Mouse (Mus musculus): ENCODE results near the gene Capza2.
A peak's percentile ranks its signal among the peaks of the same experiment; 100 is the strongest.
"Not testable (repeated sequence)": the region's sequence is repeated elsewhere in the genome, so short reads cannot be mapped to it uniquely, and the experiment has no call there.

The Capza2 gene

DNA sequence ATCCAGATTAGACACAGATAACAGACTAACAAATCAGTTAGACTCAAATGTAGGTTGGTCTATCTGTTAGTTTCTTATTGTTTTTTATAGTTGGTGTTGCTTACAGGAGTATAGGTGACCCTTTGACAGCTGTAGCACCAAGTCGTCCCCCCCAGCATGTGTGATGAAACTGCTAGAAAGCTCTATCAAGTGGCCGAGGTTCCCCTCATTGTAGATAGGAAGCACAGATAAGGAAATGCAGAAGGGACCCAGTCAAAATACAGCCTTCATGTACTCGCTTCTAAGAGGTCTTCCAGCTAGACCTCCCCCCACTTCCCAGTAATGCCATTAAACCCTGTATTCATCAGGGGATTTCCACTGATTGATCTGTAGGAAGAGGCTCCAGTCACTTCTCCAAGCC, 6.7 kb downstream of the Capza2 start:
- DNase-seq: no peak

DNA sequence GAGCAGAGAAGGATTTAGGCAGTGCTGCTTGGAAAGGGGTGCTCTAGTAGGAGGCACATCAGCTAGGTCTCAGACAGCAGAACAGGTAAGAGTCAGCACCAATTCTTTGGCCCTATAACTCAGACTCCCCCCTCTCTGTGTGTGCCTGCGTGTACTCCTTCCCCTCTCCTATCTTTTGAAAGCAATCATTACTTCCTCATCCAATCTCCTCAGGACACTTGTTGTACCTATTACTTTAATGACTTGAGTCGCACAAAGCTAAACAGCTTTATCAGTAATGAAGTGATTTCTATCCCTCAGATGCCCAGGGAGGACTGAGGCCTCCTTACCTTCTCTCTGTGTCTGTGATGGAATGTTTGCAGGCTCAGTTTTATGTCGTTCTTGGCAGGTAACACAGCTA, 10.1 kb downstream of the Capza2 start:
- no peak for DNase-seq

DNA sequence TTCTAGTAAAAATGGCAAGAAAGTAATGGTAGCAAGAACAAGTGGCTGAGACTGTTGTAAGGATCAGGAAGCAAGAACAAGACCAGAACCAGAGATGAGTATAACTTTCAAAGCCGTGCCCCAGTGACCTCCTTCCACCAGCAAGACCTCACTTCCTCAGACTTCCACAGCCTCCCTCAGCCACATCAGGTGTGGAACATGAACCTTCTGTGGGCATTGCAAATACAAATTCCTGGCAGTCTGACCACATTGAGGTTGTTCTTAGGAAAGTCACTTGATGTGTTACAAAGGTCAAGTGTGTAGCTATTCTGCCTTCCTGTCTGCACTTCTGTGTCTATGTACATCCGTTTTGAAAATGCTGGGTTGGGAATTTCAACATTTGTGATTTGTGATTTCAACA, 16.1 kb downstream of the Capza2 start:
- no peak for DNase-seq

DNA sequence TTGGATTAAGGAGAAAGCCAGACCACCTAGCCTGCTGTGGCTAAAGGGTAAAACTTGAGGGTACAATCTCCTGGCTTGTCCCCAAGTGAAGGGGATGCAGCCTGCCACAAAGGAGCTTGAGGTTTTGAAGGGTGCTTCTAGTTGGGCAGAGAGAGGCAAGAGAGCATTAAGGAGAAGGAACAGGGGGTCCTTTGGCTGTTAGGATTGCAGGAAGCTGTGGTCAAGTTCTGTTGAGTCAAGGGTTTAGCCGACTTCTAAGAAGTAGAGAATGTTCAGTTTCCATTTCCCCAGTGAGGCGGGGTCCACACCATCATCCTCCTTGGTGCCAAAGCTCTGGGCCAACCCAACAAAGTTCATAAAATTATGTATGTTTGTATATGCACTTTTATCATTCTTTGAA, 19.0 kb downstream of the Capza2 start:
- no peak for DNase-seq

- DNase-seq: no peak
These were observed 21.3 kb downstream of the Capza2 start for GRCm38 (mm10) chr6:17657308-17657707.

GRCm38 (mm10) chr6:17665348-17665747, 29.3 kb downstream of the Capza2 start:
- DNase-seq: no peak

- no peak for DNase-seq
These were observed 30.0 kb downstream of the Capza2 start for GRCm38 (mm10) chr6:17666024-17666423.

DNA sequence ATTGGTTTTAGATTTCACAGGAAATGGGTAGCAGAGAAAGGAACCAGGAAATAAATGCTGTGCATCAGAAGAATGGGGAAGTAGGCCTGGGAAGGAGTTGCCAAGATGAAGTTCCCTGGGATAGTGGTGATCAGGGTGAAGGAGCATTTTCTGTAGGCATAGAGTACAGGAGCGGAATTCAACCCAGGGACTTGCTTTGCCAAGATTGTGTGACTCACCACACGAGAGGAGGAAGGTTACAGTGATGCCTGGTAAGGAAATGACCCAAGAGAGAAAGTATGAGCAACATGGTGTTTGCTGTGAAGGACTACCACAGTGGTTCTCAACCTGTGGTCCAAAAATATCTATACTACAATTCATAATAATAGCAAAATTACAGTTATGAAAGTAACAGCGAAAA, 31.8 kb downstream of the Capza2 start:
- DNase-seq: no peak

DNA sequence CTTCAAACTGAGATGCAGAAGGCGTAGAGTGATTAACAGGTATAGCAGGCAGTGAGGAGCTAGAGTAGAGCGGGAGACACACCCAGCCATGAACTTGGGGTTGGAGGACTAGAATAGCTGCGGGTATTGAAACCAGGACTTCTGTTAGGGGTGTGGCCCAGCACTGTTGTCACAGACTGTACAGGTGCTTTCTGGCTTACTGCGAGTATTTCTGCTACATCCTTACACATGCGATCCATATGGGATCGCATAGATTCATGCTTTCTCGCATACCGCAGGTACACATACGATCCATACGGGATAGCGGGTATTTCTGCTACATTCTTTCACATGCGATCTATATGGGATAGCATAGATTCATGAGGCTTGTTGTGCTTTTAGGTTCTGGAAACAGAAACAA, 32.3 kb downstream of the Capza2 start:
- DNase-seq: no peak

DNA sequence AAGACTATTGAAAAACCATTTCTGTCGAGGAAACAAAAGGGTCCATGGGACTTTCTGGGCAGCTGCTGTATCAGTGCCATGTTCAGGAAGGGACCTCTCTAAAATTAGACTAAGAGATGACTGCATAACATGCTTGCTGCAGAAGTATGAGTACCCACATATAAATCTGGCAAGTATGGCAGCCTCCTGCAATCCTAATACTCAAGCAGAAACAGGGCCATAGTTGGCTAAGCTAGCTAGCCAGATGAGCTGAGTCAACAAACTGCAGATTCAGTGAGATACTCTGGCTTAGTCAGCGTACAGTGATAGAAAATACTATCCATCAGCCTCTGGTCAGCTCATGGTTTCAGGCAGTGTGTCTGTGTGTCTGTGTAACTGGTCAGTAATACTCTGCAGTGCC, 33.8 kb downstream of the Capza2 start:
- no peak for DNase-seq

DNA sequence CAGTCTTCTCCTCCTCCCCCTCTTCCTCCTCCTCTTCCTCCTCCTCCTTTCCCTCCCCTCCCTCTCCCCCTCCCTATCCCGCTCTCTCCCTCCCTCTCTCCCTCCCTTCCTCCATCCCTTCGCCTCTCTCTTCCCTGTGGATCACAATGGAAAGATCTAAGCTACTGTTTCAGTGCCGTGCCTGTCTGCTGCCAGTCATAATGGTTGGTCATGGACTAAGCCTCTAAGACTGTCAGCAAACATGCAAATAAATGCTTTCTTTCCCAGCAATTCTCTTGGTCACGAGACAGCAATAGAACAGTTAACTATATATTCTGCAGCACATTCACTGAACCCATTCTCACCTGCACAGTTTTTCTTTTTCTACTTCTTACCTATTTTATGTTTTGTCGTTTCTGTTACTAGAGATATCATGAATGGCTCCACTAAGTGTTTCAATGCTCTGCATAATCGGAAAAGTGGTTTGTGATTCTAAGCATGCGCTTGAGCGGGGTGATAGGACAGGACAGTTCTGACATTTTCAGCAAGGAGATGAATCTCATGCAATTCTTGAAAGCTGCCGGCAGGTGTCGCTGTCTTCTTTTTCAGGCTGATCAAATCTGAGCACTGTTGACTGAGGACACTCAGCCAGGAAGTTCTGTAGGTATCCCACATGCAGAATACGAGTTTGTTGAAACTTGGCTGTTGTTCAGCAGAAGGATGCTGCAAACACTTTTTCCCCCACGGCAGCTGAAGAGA, 39.2 kb downstream of the Capza2 start:
- DNase-seq: peak; percentile 80

DNA sequence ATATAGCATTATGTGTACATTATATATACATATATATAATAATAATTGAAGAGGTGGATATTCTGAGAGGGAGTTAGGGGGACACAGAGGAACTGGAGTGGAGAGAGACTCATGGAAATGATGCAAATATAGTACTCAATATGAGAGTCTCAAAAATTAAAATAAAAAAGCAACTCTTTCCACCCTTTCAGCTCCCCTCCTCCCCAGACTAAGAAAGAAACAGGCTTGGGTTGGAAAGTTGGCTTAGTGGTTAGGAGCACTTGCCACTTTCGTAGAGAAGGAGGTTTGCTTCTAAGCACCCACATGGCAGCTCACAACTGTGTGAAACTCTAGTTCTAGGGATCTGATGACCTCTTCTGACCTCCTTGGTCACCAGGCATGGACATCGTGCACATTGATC, 41.0 kb downstream of the Capza2 start:
- DNase-seq: no peak

GRCm38 (mm10) chr6:17680266-17680925, 44.4 kb downstream of the Capza2 start:
- DNase-seq: no peak

- no peak for DNase-seq
These were observed 45.8 kb downstream of the Capza2 start for GRCm38 (mm10) chr6:17681810-17682209.

DNA sequence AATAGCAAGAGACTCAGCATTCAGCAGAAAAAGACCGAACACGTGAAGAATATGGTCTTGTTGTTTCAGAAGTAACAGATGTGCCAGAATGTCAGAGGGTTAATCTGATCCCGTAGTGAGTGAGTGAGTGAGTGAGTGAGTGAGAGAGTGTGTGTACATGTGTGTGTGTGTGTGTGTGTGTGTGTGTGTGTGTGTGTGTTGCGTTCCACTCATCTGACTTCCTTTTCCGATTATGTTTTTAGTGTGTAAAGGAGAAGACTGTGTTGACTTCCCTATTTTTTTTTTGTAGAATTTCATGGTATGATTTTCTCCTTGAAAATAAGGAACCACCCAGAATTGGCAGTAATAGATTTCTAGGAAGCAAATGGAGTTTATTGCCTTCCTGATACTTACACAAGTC, 52.6 kb downstream of the Capza2 start:
- no peak for DNase-seq

DNA sequence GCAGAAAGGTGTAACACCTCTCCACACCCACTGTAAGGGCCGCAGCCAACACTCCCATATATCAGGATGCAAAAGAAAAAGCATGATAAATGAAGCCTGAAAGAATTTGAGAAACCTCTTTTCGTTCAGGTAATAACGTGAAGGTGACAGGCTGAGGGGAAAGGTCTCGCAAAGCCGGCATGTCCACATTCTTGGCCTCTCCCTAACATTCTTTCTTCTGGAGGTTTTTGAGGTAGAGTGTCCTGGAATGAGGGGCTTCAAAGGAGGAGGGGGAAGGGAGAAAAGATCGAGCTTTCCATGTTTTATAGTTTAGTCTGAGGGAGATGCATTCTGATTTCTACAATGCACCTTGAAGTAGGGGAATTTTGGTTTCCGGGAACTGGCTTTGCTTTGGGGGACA, 56.6 kb downstream of the Capza2 start, which contains the start of gene St7:
St7 (plus strand) TSS at position 287 of the 400 bp plus-strand sequence.
- no peak for DNase-seq

DNA sequence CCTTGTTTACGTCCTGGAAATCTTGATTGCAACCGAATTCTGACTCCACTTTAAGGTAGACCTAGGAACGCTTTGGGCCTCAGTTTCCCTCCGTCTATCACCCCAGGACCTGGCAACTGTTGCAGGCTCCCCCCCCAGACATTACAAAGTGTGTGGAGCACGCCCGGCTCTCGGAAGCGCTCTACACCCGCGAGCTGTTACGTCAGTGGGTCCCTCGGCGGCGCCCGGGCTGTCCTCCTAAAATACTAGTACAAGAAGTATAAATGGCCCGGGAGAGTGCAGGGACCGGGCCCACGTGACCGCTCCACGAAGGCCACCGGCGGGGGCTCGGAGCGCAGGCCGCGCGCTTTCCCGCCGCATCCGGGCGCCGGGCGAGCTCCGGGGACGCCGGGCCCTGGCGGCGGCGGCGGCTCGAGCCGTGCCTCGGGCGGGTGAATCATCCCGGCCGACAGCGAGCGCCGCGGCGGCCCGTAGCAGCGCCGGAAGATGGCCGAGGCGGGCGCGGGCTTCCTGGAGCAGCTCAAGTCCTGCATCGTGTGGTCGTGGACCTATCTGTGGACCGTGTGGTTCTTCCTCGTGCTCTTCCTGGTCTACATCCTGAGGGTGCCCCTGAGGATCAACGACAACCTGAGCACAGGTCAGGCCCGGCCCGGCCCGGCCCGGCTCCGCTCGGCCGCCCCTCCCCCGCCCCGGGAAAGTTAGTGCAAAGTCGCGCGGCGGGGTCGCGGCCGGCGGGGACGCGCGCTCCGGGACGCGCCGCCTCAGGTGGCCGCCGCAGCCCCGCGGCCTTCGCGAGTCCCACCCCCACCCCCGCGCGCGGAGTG, 57.9 kb downstream of the Capza2 start:
- peak; percentile 84 for DNase-seq

- peak; percentile 85 for DNase-seq
These were observed 58.5 kb downstream of the Capza2 start for GRCm38 (mm10) chr6:17694550-17694951.

GRCm38 (mm10) chr6:17696321-17696734, 60.3 kb downstream of the Capza2 start:
- DNase-seq: peak; percentile 82

GRCm38 (mm10) chr6:17700936-17701612, 65.0 kb downstream of the Capza2 start:
- no peak for DNase-seq

- DNase-seq: not testable (repeated sequence)
These were observed 68.0 kb downstream of the Capza2 start for GRCm38 (mm10) chr6:17704038-17704437.

DNA sequence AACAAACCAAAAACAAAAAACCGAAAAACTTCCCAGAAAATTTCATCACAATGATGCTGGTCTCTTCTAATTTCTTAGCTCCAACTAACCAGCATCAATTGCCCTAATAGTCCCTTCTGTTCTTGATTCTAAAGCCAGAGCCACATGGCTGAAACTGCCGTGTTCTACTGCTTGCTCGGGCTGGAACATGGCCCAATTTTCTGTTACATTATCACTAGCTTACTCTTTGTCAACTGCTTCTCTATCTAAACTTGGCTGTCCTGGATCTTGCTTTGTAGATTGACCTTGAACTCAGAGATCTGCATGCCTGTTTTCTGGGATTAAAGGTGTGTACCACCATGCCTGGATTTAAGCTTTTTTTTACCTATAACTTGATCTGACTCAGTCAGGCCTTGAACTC, 69.9 kb downstream of the Capza2 start:
- DNase-seq: no peak
